In genomic region chr14:55477829-55478228, GRCm38 (mm10) we compare ENCODE assay signal across 10 mouse cellular contexts. TPM values are rescaled to one million over a fixed set of nuclear protein-coding genes. Genes with fewer than 3 reads are reported as not detected.
A peak's percentile ranks its signal among the peaks of the same experiment; 100 is the strongest.
DNase-seq lines count a peak whose midpoint lies in the region; ATAC-seq lines count a peak whose summit lies in the region.
"Had no signal": no experiment of that assay in that cellular context is flagged by ENCODE, and none has a peak within 500 bp of the region (broad histone marks: within the 10 kb centered on the region; RNA-seq: fewer than 3 reads in every experiment).

No protein-coding gene starts in this region.

- H3K4me2 ChIP-seq in heart, embryonic 15.5 days: peak overlapping the region; percentile 81; the same call in 1 of the 2 replicates
- peak overlapping the region; percentile 58; the same call in 1 of the 2 replicates for H3K4me2 ChIP-seq in neural tube, embryonic 12.5 days (replicated peaks)
- H3K4me2 ChIP-seq in limb, embryonic 15.5 days: no peak overlapping the region
- H3K4me2 ChIP-seq in stomach, embryonic 16.5 days (ENCODE audit: low read depth, low read length): peak overlapping the region; percentile 72

- H3K27me3 ChIP-seq in heart, embryonic 15.5 days: no peaks in the 10 kb centered on the region
- H3K27me3 ChIP-seq in neural tube, embryonic 12.5 days (replicated peaks): no peaks in the 10 kb centered on the region
- H3K27me3 ChIP-seq in limb, embryonic 15.5 days: no peaks in the 10 kb centered on the region
- H3K27me3 ChIP-seq in stomach, embryonic 16.5 days (ENCODE audit: control insufficient read depth, insufficient read depth, low read length): no peaks in the 10 kb centered on the region

- WGBS in heart, embryonic 15.5 days: 59% methylated on average over 5 of the region's 5 CpGs
- WGBS in neural tube, embryonic 12.5 days: 91% methylated on average over 5 of the region's 5 CpGs
- 92% methylated on average over 5 of the region's 5 CpGs for WGBS in limb, embryonic 15.5 days
- WGBS in stomach, embryonic 16.5 days: 76% methylated on average over 5 of the region's 5 CpGs

- DNase-seq in heart, postnatal 36 days: no peak
- no peak for DNase-seq in neural tube, embryonic 10.5 days (ENCODE audit: extremely low spot score, low spot score)
- DNase-seq in thymus, adult 18-20 months: no peak
- no peak for DNase-seq in spleen, adult 12 weeks (ENCODE audit: low spot score)

- H3K27ac ChIP-seq in heart, embryonic 15.5 days: no peak overlapping the region
- H3K27ac ChIP-seq in neural tube, embryonic 12.5 days: no peak overlapping the region
- no peak overlapping the region for H3K27ac ChIP-seq in limb, embryonic 15.5 days
- H3K27ac ChIP-seq in stomach, embryonic 16.5 days (ENCODE audit: low read length): no peak overlapping the region

- no peaks in the 10 kb centered on the region for H3K9me3 ChIP-seq in heart, embryonic 15.5 days (replicated peaks)
- H3K9me3 ChIP-seq in neural tube, embryonic 12.5 days: no peaks in the 10 kb centered on the region
- H3K9me3 ChIP-seq in limb, embryonic 15.5 days: no peaks in the 10 kb centered on the region
- no peaks in the 10 kb centered on the region for H3K9me3 ChIP-seq in stomach, embryonic 16.5 days (replicated peaks; ENCODE audit: control insufficient read depth, low read length)

- peaks cover 13% of the 10 kb centered on the region for H3K4me1 ChIP-seq in heart, embryonic 15.5 days (replicated peaks)
- H3K4me1 ChIP-seq in neural tube, embryonic 12.5 days: no peaks in the 10 kb centered on the region
- H3K4me1 ChIP-seq in limb, embryonic 15.5 days: peaks cover 12% of the 10 kb centered on the region; the same call in 1 of the 2 replicates
- peaks cover 5% of the 10 kb centered on the region; the same call in 1 of the 2 replicates for H3K4me1 ChIP-seq in stomach, embryonic 16.5 days (ENCODE audit: control insufficient read depth, insufficient read depth, low read length)

- intact Hi-C loops in heart, postnatal 36 days (cut with DNase I): loop anchor here (5.0 kb wide), 1 partner anchor 79 kb away; no protein-coding TSS in a partner anchor

- H3K4me3 ChIP-seq in heart, embryonic 15.5 days: no peak overlapping the region
- no peak overlapping the region for H3K4me3 ChIP-seq in neural tube, embryonic 12.5 days
- H3K4me3 ChIP-seq in limb, embryonic 15.5 days: peak overlapping the region; percentile 68; the same call in 1 of the 2 replicates
- H3K4me3 ChIP-seq in stomach, embryonic 16.5 days (replicated peaks; ENCODE audit: low read length): 0 out of 2 replicates have a peak overlapping the region, but pooled peaks have one; percentile 80

- 0 out of 2 replicates have a peak overlapping the region, but pooled peaks have one; percentile 74 for H3K9ac ChIP-seq in heart, embryonic 15.5 days
- H3K9ac ChIP-seq in neural tube, embryonic 12.5 days: no peak overlapping the region
- H3K9ac ChIP-seq in limb, embryonic 15.5 days: no peak overlapping the region
- H3K9ac ChIP-seq in stomach, embryonic 16.5 days (ENCODE audit: low read length): no peak overlapping the region; the same call in 1 of the 2 replicates

- no peak for ATAC-seq in heart, embryonic 15.5 days (replicated peaks; ENCODE audit: insufficient number of reproducible peaks, insufficient read depth, low FRiP score, low read depth)
- ATAC-seq in neural tube, embryonic 12.5 days (ENCODE audit: low FRiP score, low read depth): no peak
- ATAC-seq in limb, embryonic 15.5 days (ENCODE audit: insufficient number of reproducible peaks, low FRiP score, low TSS enrichment, low read depth): no peak
- ATAC-seq in stomach, embryonic 16.5 days (ENCODE audit: insufficient read depth, low FRiP score): no peak

- H3K36me3 ChIP-seq in heart, embryonic 15.5 days: peaks cover 10% of the 10 kb centered on the region; the same call in 1 of the 2 replicates
- H3K36me3 ChIP-seq in neural tube, embryonic 12.5 days: no peaks in the 10 kb centered on the region
- peaks cover 6% of the 10 kb centered on the region; the same call in 1 of the 2 replicates for H3K36me3 ChIP-seq in limb, embryonic 15.5 days
- H3K36me3 ChIP-seq in stomach, embryonic 16.5 days (ENCODE audit: control insufficient read depth, insufficient read depth, low read length): no peaks in the 10 kb centered on the region

RNA-seq across cellular contexts. Expression of gene Dhrs4, which starts 0.7 kb away (rescaled TPM):
- 60.7 and 69.5 TPM in 2 replicates for polyA plus RNA-seq in heart, embryonic 15.5 days (2015; fragmentation: Nextera tagmentation; extraction: Ambion mirVana)
- 100 to 1,000 TPM; 118 to 130 TPM for total RNA-seq in heart, postnatal 36 days (2021)
- 41.5 and 41.7 TPM in 2 replicates for polyA plus RNA-seq in neural tube, embryonic 12.5 days (2016; fragmentation: Nextera tagmentation; extraction: Ambion mirVana)
- polyA plus RNA-seq in limb, embryonic 15.5 days (2015; fragmentation: Nextera tagmentation; extraction: Ambion mirVana): 70.3 and 76.2 TPM in 2 replicates
- 108 and 109 TPM in 2 replicates for polyA plus RNA-seq in stomach, embryonic 16.5 days (2015; fragmentation: Nextera tagmentation; extraction: Ambion mirVana)

RNA-seq across cellular contexts. Expression of gene Carmil3, which starts 12.6 kb away (rescaled TPM):
- polyA plus RNA-seq in heart, embryonic 15.5 days (2015; fragmentation: Nextera tagmentation; extraction: Ambion mirVana): 1.1 and 1.8 TPM in 2 replicates
- total RNA-seq in heart, postnatal 36 days (2021): 1 to 10 TPM; 3.1 to 3.2 TPM
- polyA plus RNA-seq in neural tube, embryonic 12.5 days (2016; fragmentation: Nextera tagmentation; extraction: Ambion mirVana): 16.1 and 16.8 TPM in 2 replicates
- polyA plus RNA-seq in limb, embryonic 15.5 days (2015; fragmentation: Nextera tagmentation; extraction: Ambion mirVana): 2.1 and 2.4 TPM in 2 replicates
- polyA plus RNA-seq in stomach, embryonic 16.5 days (2015; fragmentation: Nextera tagmentation; extraction: Ambion mirVana): 1.8 and 1.9 TPM in 2 replicates

RNA-seq across cellular contexts. Expression of gene Cpne6, which starts 32.4 kb away (rescaled TPM):
- polyA plus RNA-seq in heart, embryonic 15.5 days (2015; fragmentation: Nextera tagmentation; extraction: Ambion mirVana): 0.30 and 0.34 TPM in 2 replicates
- not detected for total RNA-seq in heart, postnatal 36 days (2021)
- 1.4 and 2.4 TPM in 2 replicates for polyA plus RNA-seq in neural tube, embryonic 12.5 days (2016; fragmentation: Nextera tagmentation; extraction: Ambion mirVana)
- polyA plus RNA-seq in limb, embryonic 15.5 days (2015; fragmentation: Nextera tagmentation; extraction: Ambion mirVana): 0.36 and 0.54 TPM in 2 replicates
- 0.25 and 0.31 TPM in 2 replicates for polyA plus RNA-seq in stomach, embryonic 16.5 days (2015; fragmentation: Nextera tagmentation; extraction: Ambion mirVana)
- total RNA-seq: gastrocnemius, postnatal 4 days had no signal

RNA-seq across cellular contexts. Expression of gene Nrl, which starts 47.0 kb away (rescaled TPM):
- polyA plus RNA-seq in heart, embryonic 15.5 days (2015; fragmentation: Nextera tagmentation; extraction: Ambion mirVana): not detected in 2 replicates
- not detected for total RNA-seq in heart, postnatal 36 days (2021)
- polyA plus RNA-seq in neural tube, embryonic 12.5 days (2016; fragmentation: Nextera tagmentation; extraction: Ambion mirVana): 0.10 and 0.19 TPM in 2 replicates
- polyA plus RNA-seq in limb, embryonic 15.5 days (2015; fragmentation: Nextera tagmentation; extraction: Ambion mirVana): not detected in 2 replicates
- not detected in 2 replicates for polyA plus RNA-seq in stomach, embryonic 16.5 days (2015; fragmentation: Nextera tagmentation; extraction: Ambion mirVana)
- total RNA-seq: gastrocnemius, postnatal 4 days had no signal
- polyA plus RNA-seq: embryonic facial prominence, embryonic 11.5 days had no signal

Comparison
In these comparisons a context has a peak if more than half of its experiments do, and no peak if none do; other contexts are left out.
1. H3K4me3 ChIP-seq: peak in limb, embryonic 15.5 days (single experiment) and stomach, embryonic 16.5 days (single experiment); none in heart, embryonic 15.5 days (single experiment) and neural tube, embryonic 12.5 days (single experiment).